10 mouse cellular contexts compared by ENCODE assay signal in genomic region chr17:29325831-29326230, GRCm38 (mm10). TPM values are rescaled to one million over a fixed set of nuclear protein-coding genes. Genes with fewer than 3 reads are reported as not detected.
A peak's percentile ranks its signal among the peaks of the same experiment; 100 is the strongest.
DNase-seq lines count a peak whose midpoint lies in the region; ATAC-seq and TF ChIP-seq lines count a peak whose summit lies in the region.
"Had no signal": no experiment of that assay in that cellular context is flagged by ENCODE, and none has a peak within 500 bp of the region (broad histone marks: within the 10 kb centered on the region; RNA-seq: fewer than 3 reads in every experiment).

No protein-coding gene starts in this region.

- H3K9me3 ChIP-seq in forebrain, embryonic 10.5 days, result no peaks in the 10 kb centered on the region
- no peaks in the 10 kb centered on the region for H3K9me3 ChIP-seq in forebrain, postnatal 0 days (ENCODE audit: low read length)
- no peaks in the 10 kb centered on the region for H3K9me3 ChIP-seq in embryonic facial prominence, embryonic 12.5 days
- H3K9me3 ChIP-seq in hindbrain, embryonic 14.5 days (ENCODE audit: control insufficient read depth, low read length), result no peaks in the 10 kb centered on the region
- no peaks in the 10 kb centered on the region for H3K9me3 ChIP-seq in midbrain, embryonic 13.5 days
- H3K9me3 ChIP-seq in liver, embryonic 12.5 days (replicated peaks), result no peaks in the 10 kb centered on the region

- H3K4me3 ChIP-seq in forebrain, embryonic 10.5 days, result peak overlapping the region; percentile 54
- no peak overlapping the region for H3K4me3 ChIP-seq in forebrain, postnatal 0 days (ENCODE audit: low read depth, low read length)
- no peak overlapping the region for H3K4me3 ChIP-seq in embryonic facial prominence, embryonic 12.5 days
- H3K4me3 ChIP-seq in hindbrain, embryonic 14.5 days (replicated peaks; ENCODE audit: low read length), result no peak overlapping the region
- no peak overlapping the region for H3K4me3 ChIP-seq in midbrain, embryonic 13.5 days (replicated peaks)
- H3K4me3 ChIP-seq in liver, embryonic 12.5 days, result no peak overlapping the region
- no peak overlapping the region for H3K4me3 ChIP-seq in layer of hippocampus, adult 2 months

- DNase-seq in forebrain, embryonic 10.5 days (ENCODE audit: extremely low spot score, low spot score), result no peak
- DNase-seq in forebrain, postnatal 0 days, result no peak
- no peak for DNase-seq in hindbrain, embryonic 14.5 days (ENCODE audit: low spot score)
- no peak for DNase-seq in layer of hippocampus, adult 2 months (ENCODE audit: low spot score in 2 of 2)
- DNase-seq in urinary bladder, postnatal 4 days (ENCODE audit: low spot score in 2 of 2), result no peak
- DNase-seq: thymus, adult 2 months had no signal

- peaks cover 76% of the 10 kb centered on the region for H3K27me3 ChIP-seq in forebrain, embryonic 10.5 days (ENCODE audit: poor library complexity, severe bottlenecking)
- H3K27me3 ChIP-seq in forebrain, postnatal 0 days (ENCODE audit: insufficient read depth, low read length), result no peaks in the 10 kb centered on the region
- peaks cover 56% of the 10 kb centered on the region for H3K27me3 ChIP-seq in embryonic facial prominence, embryonic 12.5 days
- peaks cover 24% of the 10 kb centered on the region for H3K27me3 ChIP-seq in hindbrain, embryonic 14.5 days (ENCODE audit: control insufficient read depth, insufficient read depth, low read length)
- peaks cover 24% of the 10 kb centered on the region for H3K27me3 ChIP-seq in midbrain, embryonic 13.5 days
- peaks cover 52% of the 10 kb centered on the region for H3K27me3 ChIP-seq in liver, embryonic 12.5 days (replicated peaks)

- H3K4me1 ChIP-seq in forebrain, embryonic 10.5 days, result peaks cover 58% of the 10 kb centered on the region
- peaks cover 19% of the 10 kb centered on the region for H3K4me1 ChIP-seq in forebrain, postnatal 0 days (ENCODE audit: insufficient read depth)
- peaks cover 26% of the 10 kb centered on the region for H3K4me1 ChIP-seq in embryonic facial prominence, embryonic 12.5 days
- peaks cover 21% of the 10 kb centered on the region for H3K4me1 ChIP-seq in hindbrain, embryonic 14.5 days (replicated peaks; ENCODE audit: control insufficient read depth, insufficient read depth, low read length)
- peaks cover 41% of the 10 kb centered on the region for H3K4me1 ChIP-seq in midbrain, embryonic 13.5 days (replicated peaks)
- peaks cover 28% of the 10 kb centered on the region for H3K4me1 ChIP-seq in liver, embryonic 12.5 days

- H3K9ac ChIP-seq in forebrain, postnatal 0 days, result no peak overlapping the region
- H3K9ac ChIP-seq in embryonic facial prominence, embryonic 12.5 days, result no peak overlapping the region
- H3K9ac ChIP-seq in hindbrain, embryonic 14.5 days, result peak overlapping the region; percentile 53; the same call in 1 of the 2 replicates
- peak overlapping the region; percentile 56 for H3K9ac ChIP-seq in midbrain, embryonic 13.5 days (replicated peaks)
- no peak overlapping the region for H3K9ac ChIP-seq in liver, embryonic 12.5 days
- H3K9ac ChIP-seq: liver, embryonic 14.5 days had no signal

- TF ChIP-seq CTCF in forebrain, postnatal 0 days (IDR thresholded peaks at IDR 0.05; ENCODE audit: low read depth), result no peak
- TF ChIP-seq CTCF in layer of hippocampus, adult 2 months (conservative IDR thresholded peaks at IDR 0.05), result no peak

- no peak for ATAC-seq in forebrain, postnatal 0 days
- ATAC-seq in embryonic facial prominence, embryonic 12.5 days (ENCODE audit: insufficient number of reproducible peaks, insufficient read depth, low FRiP score, low TSS enrichment), result no peak
- ATAC-seq in hindbrain, embryonic 14.5 days (ENCODE audit: low FRiP score), result no peak
- no peak for ATAC-seq in midbrain, embryonic 13.5 days
- ATAC-seq in liver, embryonic 12.5 days, result no peak

- WGBS in forebrain, embryonic 10.5 days, result 39% methylated on average over 13 of the region's 13 CpGs
- 47% methylated on average over 13 of the region's 13 CpGs for WGBS in forebrain, postnatal 0 days
- WGBS in embryonic facial prominence, embryonic 12.5 days, result 47% methylated on average over 13 of the region's 13 CpGs
- 39% methylated on average over 13 of the region's 13 CpGs for WGBS in hindbrain, embryonic 14.5 days
- 39% methylated on average over 13 of the region's 13 CpGs for WGBS in midbrain, embryonic 13.5 days
- 65% methylated on average over 13 of the region's 13 CpGs for WGBS in liver, embryonic 12.5 days (ENCODE audit: insufficient replicate concordance)

- H3K36me3 ChIP-seq in forebrain, embryonic 10.5 days (replicated peaks), result peaks cover 8% of the 10 kb centered on the region
- H3K36me3 ChIP-seq in forebrain, postnatal 0 days (ENCODE audit: insufficient read depth), result peaks cover 3% of the 10 kb centered on the region; the same call in 1 of the 2 replicates
- H3K36me3 ChIP-seq in embryonic facial prominence, embryonic 12.5 days, result no peaks in the 10 kb centered on the region; the same call in 1 of the 2 replicates
- 0 out of 2 replicates have a peak, but pooled peaks cover 5% of the 10 kb centered on the region for H3K36me3 ChIP-seq in hindbrain, embryonic 14.5 days (replicated peaks; ENCODE audit: control insufficient read depth, insufficient read depth)
- H3K36me3 ChIP-seq in midbrain, embryonic 13.5 days, result peaks cover 9% of the 10 kb centered on the region; the same call in 1 of the 2 replicates
- 0 out of 2 replicates have a peak, but pooled peaks cover 3% of the 10 kb centered on the region for H3K36me3 ChIP-seq in liver, embryonic 12.5 days

- H3K27ac ChIP-seq in forebrain, embryonic 10.5 days, result peak overlapping the region; percentile 86
- H3K27ac ChIP-seq in forebrain, postnatal 0 days (ENCODE audit: low read depth, low read length), result no peak overlapping the region
- H3K27ac ChIP-seq in embryonic facial prominence, embryonic 12.5 days, result no peak overlapping the region
- no peak overlapping the region for H3K27ac ChIP-seq in hindbrain, embryonic 14.5 days
- peak overlapping the region; percentile 79; the same call in 1 of the 2 replicates for H3K27ac ChIP-seq in midbrain, embryonic 13.5 days
- no peak overlapping the region for H3K27ac ChIP-seq in liver, embryonic 12.5 days
- H3K27ac ChIP-seq in layer of hippocampus, adult 2 months, result no peak overlapping the region
- H3K27ac ChIP-seq: liver, embryonic 14.5 days had no signal

- H3K4me2 ChIP-seq in forebrain, postnatal 0 days (ENCODE audit: low read depth), result no peak overlapping the region
- H3K4me2 ChIP-seq in embryonic facial prominence, embryonic 12.5 days (replicated peaks), result peak overlapping the region; percentile 53
- 0 out of 2 replicates have a peak overlapping the region, but pooled peaks have one; percentile 59 for H3K4me2 ChIP-seq in hindbrain, embryonic 14.5 days (replicated peaks)
- peak overlapping the region; percentile 60 for H3K4me2 ChIP-seq in midbrain, embryonic 13.5 days (replicated peaks)
- no peak overlapping the region for H3K4me2 ChIP-seq in liver, embryonic 12.5 days

RNA-seq across cellular contexts. Expression of gene Pi16, which starts 8.4 kb away (rescaled TPM):
- polyA plus RNA-seq in forebrain, embryonic 10.5 days (2016; fragmentation: Nextera tagmentation; extraction: Ambion mirVana), result 0.71 and 0.73 TPM in 2 replicates
- 3.5 and 5.7 TPM in 2 replicates for total RNA-seq in forebrain, postnatal 0 days (2014; rRNA removed)
- 1.7 and 2.0 TPM in 2 replicates for polyA plus RNA-seq in forebrain, postnatal 0 days (2015; fragmentation: Nextera tagmentation; extraction: Ambion mirVana)
- polyA plus RNA-seq in embryonic facial prominence, embryonic 12.5 days (2016; fragmentation: Nextera tagmentation; extraction: Ambion mirVana), result 0.49 and 0.59 TPM in 2 replicates
- polyA plus RNA-seq in hindbrain, embryonic 14.5 days (2014; fragmentation: Nextera tagmentation; extraction: Ambion mirVana), result 0.84 and 0.85 TPM in 2 replicates
- polyA plus RNA-seq in midbrain, embryonic 13.5 days (2015; fragmentation: Nextera tagmentation; extraction: Ambion mirVana), result 1.9 and 2.2 TPM in 2 replicates
- 0.37 and 0.59 TPM in 2 replicates for polyA plus RNA-seq in liver, embryonic 12.5 days (2016; fragmentation: Nextera tagmentation; extraction: Ambion mirVana)
- total RNA-seq in layer of hippocampus, adult 2 months (2021), result 1 to 10 TPM in 1 of 2 experiments, under 1 TPM in 1; 0.74 to 1.1 TPM

RNA-seq across cellular contexts. Expression of gene Mtch1, which starts 21.9 kb away (rescaled TPM):
- 255 and 270 TPM in 2 replicates for polyA plus RNA-seq in forebrain, embryonic 10.5 days (2016; fragmentation: Nextera tagmentation; extraction: Ambion mirVana)
- 556 and 595 TPM in 2 replicates for total RNA-seq in forebrain, postnatal 0 days (2014; rRNA removed)
- polyA plus RNA-seq in forebrain, postnatal 0 days (2015; fragmentation: Nextera tagmentation; extraction: Ambion mirVana), result 459 and 504 TPM in 2 replicates
- 420 and 454 TPM in 2 replicates for polyA plus RNA-seq in embryonic facial prominence, embryonic 12.5 days (2016; fragmentation: Nextera tagmentation; extraction: Ambion mirVana)
- polyA plus RNA-seq in hindbrain, embryonic 14.5 days (2014; fragmentation: Nextera tagmentation; extraction: Ambion mirVana), result 530 and 564 TPM in 2 replicates
- 398 and 461 TPM in 2 replicates for polyA plus RNA-seq in midbrain, embryonic 13.5 days (2015; fragmentation: Nextera tagmentation; extraction: Ambion mirVana)
- 107 and 109 TPM in 2 replicates for polyA plus RNA-seq in liver, embryonic 12.5 days (2016; fragmentation: Nextera tagmentation; extraction: Ambion mirVana)
- 100 to 1,000 TPM; 587 to 618 TPM for total RNA-seq in layer of hippocampus, adult 2 months (2021)

RNA-seq across cellular contexts. Expression of gene Fgd2, which starts 34.9 kb away (rescaled TPM):
- polyA plus RNA-seq in forebrain, embryonic 10.5 days (2016; fragmentation: Nextera tagmentation; extraction: Ambion mirVana), result 5.4 and 6.3 TPM in 2 replicates
- 15.9 and 17.3 TPM in 2 replicates for total RNA-seq in forebrain, postnatal 0 days (2014; rRNA removed)
- polyA plus RNA-seq in forebrain, postnatal 0 days (2015; fragmentation: Nextera tagmentation; extraction: Ambion mirVana), result 9.2 and 14.1 TPM in 2 replicates
- 9.2 and 9.3 TPM in 2 replicates for polyA plus RNA-seq in embryonic facial prominence, embryonic 12.5 days (2016; fragmentation: Nextera tagmentation; extraction: Ambion mirVana)
- 3.8 and 4.9 TPM in 2 replicates for polyA plus RNA-seq in hindbrain, embryonic 14.5 days (2014; fragmentation: Nextera tagmentation; extraction: Ambion mirVana)
- 3.2 and 3.3 TPM in 2 replicates for polyA plus RNA-seq in midbrain, embryonic 13.5 days (2015; fragmentation: Nextera tagmentation; extraction: Ambion mirVana)
- polyA plus RNA-seq in liver, embryonic 12.5 days (2016; fragmentation: Nextera tagmentation; extraction: Ambion mirVana), result 5.1 and 5.9 TPM in 2 replicates
- total RNA-seq in layer of hippocampus, adult 2 months (2021), result 1 to 10 TPM; 3.8 to 4.4 TPM

RNA-seq across cellular contexts. Expression of gene BC004004, which starts 57.2 kb away (rescaled TPM):
- 54.6 and 56.6 TPM in 2 replicates for polyA plus RNA-seq in forebrain, embryonic 10.5 days (2016; fragmentation: Nextera tagmentation; extraction: Ambion mirVana)
- total RNA-seq in forebrain, postnatal 0 days (2014; rRNA removed), result 121 and 128 TPM in 2 replicates
- polyA plus RNA-seq in forebrain, postnatal 0 days (2015; fragmentation: Nextera tagmentation; extraction: Ambion mirVana), result 153 and 174 TPM in 2 replicates
- 54.9 and 56.5 TPM in 2 replicates for polyA plus RNA-seq in embryonic facial prominence, embryonic 12.5 days (2016; fragmentation: Nextera tagmentation; extraction: Ambion mirVana)
- polyA plus RNA-seq in hindbrain, embryonic 14.5 days (2014; fragmentation: Nextera tagmentation; extraction: Ambion mirVana), result 126 and 131 TPM in 2 replicates
- polyA plus RNA-seq in midbrain, embryonic 13.5 days (2015; fragmentation: Nextera tagmentation; extraction: Ambion mirVana), result 99.1 and 105 TPM in 2 replicates
- polyA plus RNA-seq in liver, embryonic 12.5 days (2016; fragmentation: Nextera tagmentation; extraction: Ambion mirVana), result 51.5 and 54.6 TPM in 2 replicates
- 10 to 100 TPM; 78.9 to 81.5 TPM for total RNA-seq in layer of hippocampus, adult 2 months (2021)

Comparison
In these comparisons a context has a peak if more than half of its experiments do, and no peak if none do; other contexts are left out.
1. H3K27ac ChIP-seq: peak in forebrain, embryonic 10.5 days (single experiment) and midbrain, embryonic 13.5 days (single experiment); none in forebrain, postnatal 0 days (single experiment), embryonic facial prominence, embryonic 12.5 days (single experiment), hindbrain, embryonic 14.5 days (single experiment), liver, embryonic 12.5 days (single experiment) and layer of hippocampus, adult 2 months (single experiment).
2. H3K4me2 ChIP-seq: peak in embryonic facial prominence, embryonic 12.5 days (single experiment), hindbrain, embryonic 14.5 days (single experiment) and midbrain, embryonic 13.5 days (single experiment); none in forebrain, postnatal 0 days (single experiment) and liver, embryonic 12.5 days (single experiment).
3. H3K9ac ChIP-seq: peak in hindbrain, embryonic 14.5 days (single experiment) and midbrain, embryonic 13.5 days (single experiment); none in forebrain, postnatal 0 days (single experiment), embryonic facial prominence, embryonic 12.5 days (single experiment) and liver, embryonic 12.5 days (single experiment).